Mouse (Mus musculus): ENCODE measurements around the gene Clcn3. TPM values are rescaled to one million over a fixed set of nuclear protein-coding genes. Genes with fewer than 3 reads are reported as not detected.
A peak's percentile ranks its signal among the peaks of the same experiment; 100 is the strongest.

The Clcn3 gene
- polyA plus RNA-seq, 1 experiment from 2014 or later, result 55.1 TPM

- WGBS, result 96% methylated on average over 4 of the region's 4 CpGs
Observed at GRCm38 (mm10) chr8:60891757-60892156, 91.3 kb downstream of the Clcn3 start.

GRCm38 (mm10) chr8:60890520-60890874 lies 92.6 kb downstream of the Clcn3 start:
- no peak for ATAC-seq
- no peak for DNase-seq (ENCODE audit: low spot score)
- 2% methylated on average over 22 of the region's 23 CpGs for WGBS
- H3K27ac ChIP-seq (ENCODE audit: low read depth, low read length), result no peak overlapping the region; the same call in 1 of the 2 replicates
- 0 out of 2 replicates have a peak, but pooled peaks cover 10% of the 10 kb centered on the region for H3K36me3 ChIP-seq (ENCODE audit: control insufficient read depth, insufficient read depth, low read length)
- H3K27me3 ChIP-seq (replicated peaks; ENCODE audit: control insufficient read depth, insufficient read depth, low read length), result no peaks in the 10 kb centered on the region
- no peaks in the 10 kb centered on the region for H3K9me3 ChIP-seq (replicated peaks; ENCODE audit: control insufficient read depth, low read length)
- H3K4me3 ChIP-seq (ENCODE audit: low read depth, low read length), result peak overlapping the region; percentile 77
- peaks cover 9% of the 10 kb centered on the region for H3K4me1 ChIP-seq (ENCODE audit: control insufficient read depth, insufficient read depth, low read length)
- peak overlapping the region; percentile 81 for H3K9ac ChIP-seq (ENCODE audit: low read length)
- H3K4me2 ChIP-seq (ENCODE audit: low read length), result peak overlapping the region; percentile 80

More at GRCm38 (mm10) chr8:60891757-60892156, 91.3 kb downstream of the Clcn3 start:
- ATAC-seq (no peak), DNase-seq (ENCODE audit: low spot score) (no peak)
- H3K4me2 ChIP-seq (ENCODE audit: low read length), result peak overlapping the region; percentile 80; the same call in 1 of the 2 replicates
- no peak overlapping the region for H3K27ac ChIP-seq (ENCODE audit: low read depth, low read length)
- H3K36me3 ChIP-seq (ENCODE audit: control insufficient read depth, insufficient read depth, low read length), result peaks cover 10% of the 10 kb centered on the region; the same call in 1 of the 2 replicates
- no peaks in the 10 kb centered on the region for H3K9me3 ChIP-seq (replicated peaks; ENCODE audit: control insufficient read depth, low read length)
- peaks cover 9% of the 10 kb centered on the region for H3K4me1 ChIP-seq (ENCODE audit: control insufficient read depth, insufficient read depth, low read length)
- no peaks in the 10 kb centered on the region for H3K27me3 ChIP-seq (replicated peaks; ENCODE audit: control insufficient read depth, insufficient read depth, low read length)
- no peak overlapping the region for H3K9ac ChIP-seq (ENCODE audit: low read length)
- H3K4me3 ChIP-seq (ENCODE audit: low read depth, low read length), result no peak overlapping the region

- peak within 1 kb of the TSS; percentile 77 for H3K4me3 ChIP-seq (ENCODE audit: low read depth, low read length)
- peaks cover 9% of the 10 kb centered on the region for H3K4me1 ChIP-seq (ENCODE audit: control insufficient read depth, insufficient read depth, low read length)
- H3K27ac ChIP-seq (ENCODE audit: low read depth, low read length), result no peak within 1 kb of the TSS; the same call in 1 of the 2 replicates
- ATAC-seq, result peak; percentile 99
- H3K4me2 ChIP-seq (ENCODE audit: low read length), result peak within 1 kb of the TSS; percentile 80
- no peaks in the 10 kb centered on the region for H3K9me3 ChIP-seq (replicated peaks; ENCODE audit: control insufficient read depth, low read length)
- 5% methylated on average over 42 of the region's 43 CpGs for WGBS
- DNase-seq (ENCODE audit: low spot score), result peak; percentile 99
- H3K9ac ChIP-seq (ENCODE audit: low read length), result peak within 1 kb of the TSS; percentile 81
- no peaks in the 10 kb centered on the region for H3K27me3 ChIP-seq (replicated peaks; ENCODE audit: control insufficient read depth, insufficient read depth, low read length)
- 0 out of 2 replicates have a peak, but pooled peaks cover 10% of the 10 kb centered on the region for H3K36me3 ChIP-seq (ENCODE audit: control insufficient read depth, insufficient read depth, low read length)
Observed at GRCm38 (mm10) chr8:60889843-60890519, 93.1 kb downstream of the Clcn3 start, which contains the start of gene Hpf1. Gene Hpf1, plus strand, starts transcription at chr8:60890418.

- Histone ChIP-seq H3K9me3 (replicated peaks; ENCODE audit: control insufficient read depth, low read length) (no peaks in the 10 kb centered on the region), H3K36me3 (ENCODE audit: control insufficient read depth, insufficient read depth, low read length) (0 out of 2 replicates have a peak, but pooled peaks cover 10% of the 10 kb centered on the region), H3K4me2 (ENCODE audit: low read length) (peak overlapping the region; percentile 80), H3K9ac (ENCODE audit: low read length) (no peak overlapping the region), H3K27me3 (replicated peaks; ENCODE audit: control insufficient read depth, insufficient read depth, low read length) (no peaks in the 10 kb centered on the region), H3K4me1 (ENCODE audit: control insufficient read depth, insufficient read depth, low read length) (peaks cover 9% of the 10 kb centered on the region), H3K4me3 (ENCODE audit: low read depth, low read length) (0 out of 2 replicates have a peak overlapping the region, but pooled peaks have one; percentile 77), H3K27ac (ENCODE audit: low read depth, low read length) (no peak overlapping the region)
- 84% methylated on average over 11 of the region's 11 CpGs for WGBS
- ATAC-seq (no peak), DNase-seq (ENCODE audit: low spot score) (no peak)
Observed at GRCm38 (mm10) chr8:60889131-60889842, 93.8 kb downstream of the Clcn3 start.

GRCm38 (mm10) chr8:60886736-60887135 lies 96.4 kb downstream of the Clcn3 start:
- H3K4me3 ChIP-seq (ENCODE audit: low read depth, low read length), result no peak overlapping the region
- ATAC-seq, result no peak
- no peak overlapping the region for H3K4me2 ChIP-seq (ENCODE audit: low read length)
- H3K27me3 ChIP-seq (replicated peaks; ENCODE audit: control insufficient read depth, insufficient read depth, low read length), result no peaks in the 10 kb centered on the region
- no peaks in the 10 kb centered on the region for H3K9me3 ChIP-seq (replicated peaks; ENCODE audit: control insufficient read depth, low read length)
- DNase-seq (ENCODE audit: low spot score), result peak; percentile 5
- no peaks in the 10 kb centered on the region for H3K36me3 ChIP-seq (ENCODE audit: control insufficient read depth, insufficient read depth, low read length)
- no peak overlapping the region for H3K27ac ChIP-seq (ENCODE audit: low read depth, low read length)
- H3K4me1 ChIP-seq (ENCODE audit: control insufficient read depth, insufficient read depth, low read length), result peaks cover 9% of the 10 kb centered on the region
- no peak overlapping the region for H3K9ac ChIP-seq (ENCODE audit: low read length)
- WGBS, result 24% methylated on average over 6 of the region's 6 CpGs

GRCm38 (mm10) chr8:60883419-60884137 lies 99.5 kb downstream of the Clcn3 start:
- no peak for ATAC-seq

GRCm38 (mm10) chr8:60878617-60879016 lies 104.5 kb downstream of the Clcn3 start:
- Histone ChIP-seq H3K4me1 (ENCODE audit: control insufficient read depth, insufficient read depth, low read length) (no peaks in the 10 kb centered on the region), H3K9me3 (replicated peaks; ENCODE audit: control insufficient read depth, low read length) (no peaks in the 10 kb centered on the region), H3K27ac (ENCODE audit: low read depth, low read length) (no peak overlapping the region), H3K4me2 (ENCODE audit: low read length) (no peak overlapping the region), H3K27me3 (replicated peaks; ENCODE audit: control insufficient read depth, insufficient read depth, low read length) (no peaks in the 10 kb centered on the region), H3K9ac (ENCODE audit: low read length) (no peak overlapping the region), H3K36me3 (ENCODE audit: control insufficient read depth, insufficient read depth, low read length) (no peaks in the 10 kb centered on the region), H3K4me3 (ENCODE audit: low read depth, low read length) (no peak overlapping the region)
- no peak for DNase-seq (ENCODE audit: low spot score)
- no peak for ATAC-seq
- WGBS, result 92% methylated on average over 2 of the region's 2 CpGs

More at GRCm38 (mm10) chr8:60883419-60884137, 99.5 kb downstream of the Clcn3 start:
- Histone ChIP-seq H3K4me1 (ENCODE audit: control insufficient read depth, insufficient read depth, low read length) (no peaks in the 10 kb centered on the region), H3K9me3 (replicated peaks; ENCODE audit: control insufficient read depth, low read length) (no peaks in the 10 kb centered on the region), H3K27me3 (replicated peaks; ENCODE audit: control insufficient read depth, insufficient read depth, low read length) (no peaks in the 10 kb centered on the region), H3K36me3 (ENCODE audit: control insufficient read depth, insufficient read depth, low read length) (no peaks in the 10 kb centered on the region), H3K4me2 (ENCODE audit: low read length) (no peak overlapping the region), H3K4me3 (ENCODE audit: low read depth, low read length) (no peak overlapping the region), H3K9ac (ENCODE audit: low read length) (no peak overlapping the region), H3K27ac (ENCODE audit: low read depth, low read length) (no peak overlapping the region)
- 72% methylated on average over 4 of the region's 4 CpGs for WGBS
- DNase-seq (ENCODE audit: low spot score), result no peak

- H3K27ac ChIP-seq (ENCODE audit: low read depth, low read length), result no peak overlapping the region
- WGBS, result 83% methylated on average over 13 of the region's 13 CpGs
Observed at GRCm38 (mm10) chr8:60870231-60871193, 112.6 kb downstream of the Clcn3 start.

More at GRCm38 (mm10) chr8:60870231-60871193, 112.6 kb downstream of the Clcn3 start:
- H3K4me1 ChIP-seq (ENCODE audit: control insufficient read depth, insufficient read depth, low read length), result no peaks in the 10 kb centered on the region
- no peak for DNase-seq (ENCODE audit: low spot score)
- no peak overlapping the region for H3K9ac ChIP-seq (ENCODE audit: low read length)
- H3K27me3 ChIP-seq (replicated peaks; ENCODE audit: control insufficient read depth, insufficient read depth, low read length), result no peaks in the 10 kb centered on the region
- no peak for ATAC-seq
- no peaks in the 10 kb centered on the region for H3K9me3 ChIP-seq (replicated peaks; ENCODE audit: control insufficient read depth, low read length)
- H3K36me3 ChIP-seq (ENCODE audit: control insufficient read depth, insufficient read depth, low read length), result no peaks in the 10 kb centered on the region
- no peak overlapping the region for H3K4me3 ChIP-seq (ENCODE audit: low read depth, low read length)
- H3K4me2 ChIP-seq (ENCODE audit: low read length), result no peak overlapping the region

All from forebrain, embryonic 14.5 days (tissue).